Mouse (Mus musculus) small intestine, adult 2 months (tissue): ENCODE measurements around the gene Ndc1. TPM values are rescaled to one million over a fixed set of nuclear protein-coding genes. Genes with fewer than 3 reads are reported as not detected.

Source experiments
- H3K27ac ChIP-seq: fragments of 200-500 bp; 2 replicates; pipeline ENCODE4 v1.5.1; 2012; ENCODE audit warnings: low read depth, low read length, control low read depth, inconsistent platforms; ENCODE audit not compliant: insufficient read depth
- H3K27me3 ChIP-seq: fragments of 200-500 bp; 2 replicates; pipeline ENCODE4 v1.6.1; 2012; ENCODE audit warnings: mild to moderate bottlenecking, moderate library complexity, low read length, inconsistent platforms; ENCODE audit not compliant: control insufficient read depth, insufficient read depth
- H3K36me3 ChIP-seq: fragments of 200-500 bp; 2 replicates; pipeline ENCODE4 v1.6.1; 2012; ENCODE audit warnings: mild to moderate bottlenecking, low read length, control low read depth, inconsistent platforms; ENCODE audit not compliant: control insufficient read depth, insufficient read depth
- H3K4me1 ChIP-seq: fragments of 200-500 bp; 2 replicates; pipeline ENCODE4 v1.6.1; 2012; ENCODE audit warnings: low read length, inconsistent platforms, mixed read lengths; ENCODE audit not compliant: control insufficient read depth, insufficient read depth, insufficient read length
- H3K4me3 ChIP-seq: fragments of 200-500 bp; 2 replicates; pipeline ENCODE4 v1.5.1; 2012; ENCODE audit warnings: low read depth, mild to moderate bottlenecking, control low read depth, inconsistent platforms, low read length, moderate library complexity
- CTCF ChIP-seq: fragments of 200-500 bp; IDR thresholded peaks from 2 replicates; pipeline ENCODE4 v1.5.1; 2012; ENCODE audit warnings: low read depth, mild to moderate bottlenecking, control low read depth, inconsistent platforms, low read length, moderate library complexity, mixed read lengths; ENCODE audit not compliant: insufficient replicate concordance, insufficient read length; ENCODE audit errors: extremely low read depth
- POLR2A ChIP-seq: fragments of 200-500 bp; IDR thresholded peaks from 2 replicates; pipeline ENCODE4 v1.6.1; 2012; ENCODE audit warnings: low read depth, mild to moderate bottlenecking, control low read depth, inconsistent platforms, low read length, moderate library complexity
- WGBS: fragments of 180-500 bp; shearing (Covaris S2); methylation state at CpG from one replicate; pipeline ENCODE4 v1.1.7; 2018; 5-methylcytosine and 5-hydroxymethylcytosine counted together
- polyA plus RNA-seq: library from polyadenylated mRNA; depleted of rRNA; stranded (reverse); fragments of >200 nt; gene quantifications from 2 replicates; pipeline ENCODE4 v1.2.3, GENCODE M21; 2012

Ndc1 gene
- polyA plus RNA-seq, 1 experiment = 5.6 TPM

DNA sequence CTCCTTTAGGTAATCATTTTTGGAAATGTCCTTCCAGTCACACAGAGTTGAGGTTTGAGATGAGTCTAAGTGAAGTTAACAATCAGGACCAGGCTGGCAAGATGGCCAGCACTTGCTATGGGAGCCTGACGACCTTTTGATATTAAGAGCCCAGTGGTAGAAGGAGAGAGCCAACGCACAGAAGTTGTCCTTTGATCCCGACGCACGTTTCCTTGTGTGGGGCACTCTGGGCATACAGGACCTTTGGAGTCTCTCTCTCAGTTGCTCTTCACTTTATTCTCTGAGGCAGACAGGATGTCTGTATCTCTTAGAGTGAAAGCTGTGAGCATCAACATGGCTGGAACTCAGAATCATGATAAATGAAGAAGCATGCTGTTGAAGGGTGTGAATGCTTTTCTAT lies 30.1 kb upstream of the Ndc1 start:
- TF ChIP-seq POLR2A = no peak
- TF ChIP-seq CTCF = no peak
- H3K4me3 ChIP-seq = no peak overlapping the region
- WGBS = 35% methylated on average over 5 of the region's 5 CpGs

DNA sequence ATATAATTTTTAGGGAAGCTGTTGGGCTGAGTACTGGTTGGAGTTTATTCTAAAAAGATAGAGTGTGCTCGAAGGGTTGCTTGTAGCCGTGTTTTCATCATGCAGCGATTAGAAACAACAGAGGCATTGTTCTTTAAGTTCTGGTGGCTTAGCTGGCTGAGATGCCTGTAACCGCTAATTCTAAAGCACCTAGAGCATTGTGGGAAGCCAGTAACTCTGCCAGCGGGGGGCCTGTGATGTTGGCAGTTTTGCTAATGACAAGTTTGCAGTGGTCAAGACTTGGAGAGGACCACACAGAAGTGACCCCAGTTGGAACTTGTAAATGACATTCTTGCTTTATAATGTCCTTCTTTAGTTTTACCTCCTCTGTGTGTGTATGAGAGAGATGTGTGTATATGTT lies 26.2 kb upstream of the Ndc1 start:
- Histone ChIP-seq H3K27ac (no peak overlapping the region), H3K4me3 (no peak overlapping the region), H3K4me1 (peaks cover 13% of the 10 kb centered on the region; the same call in 1 of the 2 replicates), H3K27me3 (no peaks in the 10 kb centered on the region), H3K36me3 (peaks cover 33% of the 10 kb centered on the region)
- no peak for TF ChIP-seq POLR2A
- TF ChIP-seq CTCF = no peak
- 89% methylated on average over 5 of the region's 5 CpGs for WGBS

More for the DNA sequence above, 30.1 kb upstream of the Ndc1 start:
- Histone ChIP-seq H3K27me3 (no peaks in the 10 kb centered on the region), H3K27ac (peak overlapping the region; percentile 32), H3K4me1 (peaks cover 13% of the 10 kb centered on the region; the same call in 1 of the 2 replicates), H3K36me3 (peaks cover 17% of the 10 kb centered on the region)

- Histone ChIP-seq H3K27ac (no peak overlapping the region), H3K36me3 (peaks cover 36% of the 10 kb centered on the region), H3K4me3 (no peak overlapping the region), H3K27me3 (no peaks in the 10 kb centered on the region), H3K4me1 (no peaks in the 10 kb centered on the region)
- TF ChIP-seq POLR2A (no peak), CTCF (no peak)
- 94% methylated on average over 7 of the region's 7 CpGs for WGBS
Observed at GRCm38 (mm10) chr4:107344612-107345011, 23.0 kb upstream of the Ndc1 start.

- TF ChIP-seq POLR2A (no peak), CTCF (no peak)
- no peak overlapping the region for H3K27ac ChIP-seq
- H3K4me3 ChIP-seq = no peak overlapping the region
- WGBS = 83% methylated on average over 6 of the region's 6 CpGs
- peaks cover 46% of the 10 kb centered on the region for H3K36me3 ChIP-seq
- H3K27me3 ChIP-seq = no peaks in the 10 kb centered on the region
- H3K4me1 ChIP-seq = no peaks in the 10 kb centered on the region
Observed at GRCm38 (mm10) chr4:107347221-107347620, 20.4 kb upstream of the Ndc1 start.

- H3K36me3 ChIP-seq = peaks cover 52% of the 10 kb centered on the region
- H3K4me1 ChIP-seq = no peaks in the 10 kb centered on the region
- no peaks in the 10 kb centered on the region for H3K27me3 ChIP-seq
- no peak for TF ChIP-seq CTCF
- TF ChIP-seq POLR2A = no peak
- 83% methylated on average over 20 of the region's 20 CpGs for WGBS
- H3K4me3 ChIP-seq = no peak overlapping the region
- no peak overlapping the region for H3K27ac ChIP-seq
Observed at GRCm38 (mm10) chr4:107348529-107349310, 18.9 kb upstream of the Ndc1 start.

- H3K4me3 ChIP-seq = no peak overlapping the region
- no peaks in the 10 kb centered on the region for H3K4me1 ChIP-seq
- H3K27ac ChIP-seq = no peak overlapping the region
- H3K27me3 ChIP-seq = no peaks in the 10 kb centered on the region
- TF ChIP-seq POLR2A (no peak), CTCF (peak; percentile 30; the same call in 1 of the 2 replicates)
- 60% methylated on average over 8 of the region's 8 CpGs for WGBS
- H3K36me3 ChIP-seq = peaks cover 50% of the 10 kb centered on the region
Observed at GRCm38 (mm10) chr4:107349311-107350008, 18.1 kb upstream of the Ndc1 start.

GRCm38 (mm10) chr4:107351368-107351767 lies 16.2 kb upstream of the Ndc1 start:
- TF ChIP-seq POLR2A (no peak), CTCF (no peak)
- H3K4me3 ChIP-seq = no peak overlapping the region
- no peaks in the 10 kb centered on the region for H3K4me1 ChIP-seq
- no peaks in the 10 kb centered on the region for H3K27me3 ChIP-seq
- H3K27ac ChIP-seq = no peak overlapping the region
- H3K36me3 ChIP-seq = peaks cover 42% of the 10 kb centered on the region
